Mouse (Mus musculus) hindbrain, postnatal 0 days (tissue): ENCODE measurements at regions not wholly inside any gene's neighbourhood (a gene's known extent, or its start where the extent isn't known, plus 50 kb on each side); places are given as distances from the start of the nearest gene placed in this dataset.

Experiments used
- ATAC-seq: fragments of 200-750 bp; cut with Nextera tagmentation; 2 replicates; pipeline ENCODE4 v1.8.0; 2017; ENCODE audit warnings: mild to moderate bottlenecking, moderate TSS enrichment, moderate library complexity
- DNase-seq: peaks from one replicate; pipeline ENCODE4 v3.0.0-alpha.2; 2015; ENCODE audit warnings: low spot score
- H3K27ac ChIP-seq: fragments of 300-500 bp; sonication (generic); 2 replicates; pipeline ENCODE4 v1.5.1; 2014; ENCODE audit warnings: mild to moderate bottlenecking
- H3K27me3 ChIP-seq: fragments of 300-500 bp; sonication (generic); 2 replicates; pipeline ENCODE4 v1.6.1; 2014; ENCODE audit warnings: low read length, mixed read lengths; ENCODE audit not compliant: insufficient read depth
- H3K36me3 ChIP-seq: fragments of 300-500 bp; sonication (generic); 2 replicates; pipeline ENCODE4 v1.6.1; 2014; ENCODE audit warnings: low read length, mixed read lengths; ENCODE audit not compliant: insufficient read depth
- H3K4me1 ChIP-seq: fragments of 300-500 bp; sonication (generic); 2 replicates; pipeline ENCODE4 v1.6.1; 2014; ENCODE audit warnings: antibody characterized with exemption, low read length, mixed read lengths; ENCODE audit not compliant: insufficient read depth
- H3K4me2 ChIP-seq: fragments of 300-500 bp; sonication (generic); 2 replicates; pipeline ENCODE4 v1.6.1; 2014; ENCODE audit warnings: low read depth, mild to moderate bottlenecking, low read length, moderate library complexity, mixed read lengths
- H3K4me3 ChIP-seq: fragments of 300-500 bp; sonication (generic); 2 replicates; pipeline ENCODE4 v1.5.1; 2014; ENCODE audit warnings: low read length
- H3K9ac ChIP-seq: fragments of 300-500 bp; sonication (generic); replicated peaks from 2 replicates; pipeline ENCODE4 v1.6.1; 2014; ENCODE audit warnings: mild to moderate bottlenecking, low read length, moderate library complexity, mixed read lengths
- H3K9me3 ChIP-seq: fragments of 300-500 bp; sonication (generic); 2 replicates; pipeline ENCODE4 v1.6.1; 2016; ENCODE audit warnings: low read length, mixed read lengths
- CTCF ChIP-seq: IDR thresholded peaks from 2 replicates; pipeline ENCODE4 v1.5.1; 2016; ENCODE audit warnings: antibody characterized with exemption, control low read depth, low read depth
- WGBS: fragments of 180-500 bp; shearing (Covaris S2); extraction: QIAGEN DNeasy Blood & Tissue Kit; methylation state at CpG from one replicate; pipeline ENCODE4 v1.1.7; 2014; 5-methylcytosine and 5-hydroxymethylcytosine counted together

GRCm38 (mm10) chr11:84686473-84686872, 132.8 kb downstream of the Mrm1 start:
- no peak overlapping the region for H3K27ac ChIP-seq
- no peak for TF ChIP-seq CTCF
- DNase-seq: no peak

GRCm38 (mm10) chr11:84684325-84684724, 135.0 kb downstream of the Mrm1 start:
- no peak for ATAC-seq
- WGBS: 80% methylated on average over 3 of the region's 3 CpGs
- no peaks in the 10 kb centered on the region for H3K4me1 ChIP-seq
- TF ChIP-seq CTCF: no peak
- no peaks in the 10 kb centered on the region for H3K27me3 ChIP-seq
- H3K9ac ChIP-seq: no peak overlapping the region
- no peak overlapping the region for H3K4me2 ChIP-seq
- no peak overlapping the region for H3K27ac ChIP-seq
- H3K9me3 ChIP-seq: no peaks in the 10 kb centered on the region
- no peak overlapping the region for H3K4me3 ChIP-seq
- no peak for DNase-seq
- H3K36me3 ChIP-seq: no peaks in the 10 kb centered on the region

More at GRCm38 (mm10) chr11:84686473-84686872, 132.8 kb downstream of the Mrm1 start:
- no peak for ATAC-seq
- H3K4me2 ChIP-seq: no peak overlapping the region
- no peaks in the 10 kb centered on the region for H3K9me3 ChIP-seq
- no peaks in the 10 kb centered on the region for H3K4me1 ChIP-seq
- no peak overlapping the region for H3K4me3 ChIP-seq
- no peaks in the 10 kb centered on the region for H3K27me3 ChIP-seq
- 53% methylated on average over 9 of the region's 9 CpGs for WGBS
- no peak overlapping the region for H3K9ac ChIP-seq
- H3K36me3 ChIP-seq: no peaks in the 10 kb centered on the region

GRCm38 (mm10) chr11:84682931-84683330, 136.4 kb downstream of the Mrm1 start:
- H3K4me3 ChIP-seq: no peak overlapping the region
- H3K36me3 ChIP-seq: no peaks in the 10 kb centered on the region
- no peak for TF ChIP-seq CTCF
- ATAC-seq (no peak), DNase-seq (no peak)
- no peak overlapping the region for H3K27ac ChIP-seq
- no peak overlapping the region for H3K4me2 ChIP-seq
- WGBS: 71% methylated on average over 13 of the region's 13 CpGs
- no peak overlapping the region for H3K9ac ChIP-seq
- H3K4me1 ChIP-seq: no peaks in the 10 kb centered on the region
- H3K9me3 ChIP-seq: no peaks in the 10 kb centered on the region
- no peaks in the 10 kb centered on the region for H3K27me3 ChIP-seq

- no peak overlapping the region for H3K4me3 ChIP-seq
- ATAC-seq (0 out of 2 replicates have a peak, but pooled peaks have one; percentile 38), DNase-seq (peak; percentile 14)
- no peak for TF ChIP-seq CTCF
- no peaks in the 10 kb centered on the region for H3K27me3 ChIP-seq
- H3K4me1 ChIP-seq: 0 out of 2 replicates have a peak, but pooled peaks cover 5% of the 10 kb centered on the region
- no peaks in the 10 kb centered on the region for H3K36me3 ChIP-seq
- 24% methylated on average over 18 of the region's 18 CpGs for WGBS
- no peak overlapping the region for H3K9ac ChIP-seq
- no peak overlapping the region for H3K27ac ChIP-seq
- H3K4me2 ChIP-seq: no peak overlapping the region
- H3K9me3 ChIP-seq: no peaks in the 10 kb centered on the region
These were observed 142.8 kb downstream of the Mrm1 start for GRCm38 (mm10) chr11:84676377-84677078.

- Histone ChIP-seq H3K4me3 (no peak overlapping the region), H3K4me2 (no peak overlapping the region), H3K9me3 (no peaks in the 10 kb centered on the region), H3K9ac (no peak overlapping the region), H3K27ac (no peak overlapping the region), H3K27me3 (no peaks in the 10 kb centered on the region), H3K36me3 (no peaks in the 10 kb centered on the region), H3K4me1 (0 out of 2 replicates have a peak, but pooled peaks cover 5% of the 10 kb centered on the region)
- TF ChIP-seq CTCF: no peak
- WGBS: 40% methylated on average over 18 of the region's 18 CpGs
- DNase-seq: no peak
- ATAC-seq: no peak
These were observed 146.4 kb downstream of the Mrm1 start for GRCm38 (mm10) chr11:84672841-84673473.

- no peaks in the 10 kb centered on the region for H3K9me3 ChIP-seq
- H3K27me3 ChIP-seq: no peaks in the 10 kb centered on the region
- H3K4me3 ChIP-seq: no peak overlapping the region
- H3K36me3 ChIP-seq: no peaks in the 10 kb centered on the region
- DNase-seq (peak; percentile 61), ATAC-seq (peak; percentile 27; the same call in 1 of the 2 replicates)
- H3K4me2 ChIP-seq: no peak overlapping the region
- no peak overlapping the region for H3K9ac ChIP-seq
- no peak overlapping the region for H3K27ac ChIP-seq
- H3K4me1 ChIP-seq: 0 out of 2 replicates have a peak, but pooled peaks cover 5% of the 10 kb centered on the region
- no peak for TF ChIP-seq CTCF
- WGBS: 56% methylated on average over 6 of the region's 6 CpGs
These were observed 146.2 kb upstream of the Lhx1 start for GRCm38 (mm10) chr11:84671585-84671984.

- no peak for TF ChIP-seq CTCF
- Histone ChIP-seq H3K27ac (no peak overlapping the region), H3K4me3 (no peak overlapping the region), H3K36me3 (no peaks in the 10 kb centered on the region), H3K4me2 (no peak overlapping the region), H3K27me3 (no peaks in the 10 kb centered on the region), H3K9ac (no peak overlapping the region), H3K4me1 (0 out of 2 replicates have a peak, but pooled peaks cover 5% of the 10 kb centered on the region), H3K9me3 (no peaks in the 10 kb centered on the region)
- ATAC-seq (no peak), DNase-seq (no peak)
- 77% methylated on average over 4 of the region's 4 CpGs for WGBS
These were observed 142.4 kb upstream of the Lhx1 start for GRCm38 (mm10) chr11:84667711-84668110.
